Mouse (Mus musculus): ENCODE data around the gene Plekhg2. TPM values are rescaled to one million over a fixed set of nuclear protein-coding genes. Genes with fewer than 3 reads are reported as not detected.

Plekhg2 gene
- polyA plus RNA-seq, 3 experiments from 2014 or later = 48.5 to 102 (median 74.0) TPM

DNA sequence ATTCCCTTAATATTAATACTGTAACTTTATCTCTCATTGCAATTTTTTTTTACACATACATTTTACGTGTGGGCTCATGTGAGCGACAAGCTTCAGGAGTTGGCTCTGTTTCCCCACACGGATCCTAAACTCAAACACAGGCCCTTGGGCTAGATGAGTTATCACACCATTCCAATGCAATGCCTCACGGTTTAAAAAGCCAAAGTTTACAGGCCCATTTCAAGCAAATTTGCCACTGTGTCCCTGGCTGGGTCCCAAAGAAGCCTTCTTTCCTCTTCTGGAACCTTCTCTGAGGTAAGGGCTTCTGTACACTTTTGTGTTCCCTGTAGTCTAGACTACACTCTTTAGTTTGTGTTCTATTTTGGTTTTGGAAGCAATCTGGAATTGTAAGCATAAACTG, 37.9 kb downstream of the Plekhg2 start:
- ATAC-seq = no peak

DNA sequence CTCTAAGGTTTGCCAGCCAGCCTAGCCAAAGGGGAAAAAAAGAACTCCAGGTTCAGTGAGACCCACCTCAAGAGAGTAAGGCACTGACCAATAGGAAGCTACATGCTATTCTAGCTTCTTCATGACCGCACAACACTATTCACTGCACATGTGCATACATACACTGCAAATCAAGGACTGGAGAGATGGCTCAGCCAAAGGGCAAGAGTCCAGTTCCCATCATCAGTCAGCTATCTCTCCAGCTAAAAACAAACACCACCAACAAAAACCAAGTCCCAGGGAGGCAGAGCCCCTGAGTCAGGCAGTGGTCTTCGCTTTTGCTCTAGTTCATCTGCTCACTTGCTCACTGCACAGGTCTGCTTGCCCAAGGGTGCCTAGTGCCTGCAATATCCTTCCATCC, 44.1 kb downstream of the Plekhg2 start:
- no peak for ATAC-seq

DNA sequence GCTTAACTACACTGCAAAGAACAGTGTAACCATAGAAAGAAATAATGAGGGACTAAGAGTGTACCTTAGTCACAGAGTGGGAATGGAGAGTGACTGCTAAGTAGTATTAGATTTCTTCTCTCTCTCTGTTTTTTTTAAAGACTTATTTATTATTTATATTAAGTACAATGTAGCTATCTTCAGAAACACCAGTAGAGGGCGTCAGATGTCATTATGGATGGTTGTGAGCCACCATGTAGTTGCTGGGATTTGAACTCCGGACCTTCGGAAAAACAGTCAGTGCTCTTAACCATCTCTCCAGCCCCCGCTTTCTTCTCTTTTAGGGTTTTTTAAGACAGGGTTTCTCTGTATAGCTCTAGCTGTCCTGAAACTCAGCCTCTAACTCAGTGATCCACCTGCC, 45.9 kb downstream of the Plekhg2 start:
- no peak for ATAC-seq

DNA sequence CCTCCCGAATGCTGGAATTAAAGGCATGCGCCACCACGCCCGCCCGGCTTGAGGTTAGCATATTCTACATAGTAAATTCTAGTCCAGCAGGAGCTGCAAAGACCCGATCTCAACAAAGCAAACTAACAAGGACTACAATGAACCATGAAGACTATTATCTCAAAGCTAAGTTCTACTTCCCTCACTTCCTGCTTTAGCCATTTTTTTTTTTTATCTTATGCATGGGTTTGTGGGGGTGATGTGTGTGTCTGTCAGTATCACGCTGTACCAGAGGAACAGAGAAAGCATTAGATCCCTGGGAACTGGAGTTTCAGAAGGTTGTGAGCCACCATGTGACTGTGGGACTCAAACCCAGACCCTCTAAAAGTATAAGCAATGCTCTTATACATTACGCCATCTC, 47.1 kb downstream of the Plekhg2 start:
- no peak for ATAC-seq

DNA sequence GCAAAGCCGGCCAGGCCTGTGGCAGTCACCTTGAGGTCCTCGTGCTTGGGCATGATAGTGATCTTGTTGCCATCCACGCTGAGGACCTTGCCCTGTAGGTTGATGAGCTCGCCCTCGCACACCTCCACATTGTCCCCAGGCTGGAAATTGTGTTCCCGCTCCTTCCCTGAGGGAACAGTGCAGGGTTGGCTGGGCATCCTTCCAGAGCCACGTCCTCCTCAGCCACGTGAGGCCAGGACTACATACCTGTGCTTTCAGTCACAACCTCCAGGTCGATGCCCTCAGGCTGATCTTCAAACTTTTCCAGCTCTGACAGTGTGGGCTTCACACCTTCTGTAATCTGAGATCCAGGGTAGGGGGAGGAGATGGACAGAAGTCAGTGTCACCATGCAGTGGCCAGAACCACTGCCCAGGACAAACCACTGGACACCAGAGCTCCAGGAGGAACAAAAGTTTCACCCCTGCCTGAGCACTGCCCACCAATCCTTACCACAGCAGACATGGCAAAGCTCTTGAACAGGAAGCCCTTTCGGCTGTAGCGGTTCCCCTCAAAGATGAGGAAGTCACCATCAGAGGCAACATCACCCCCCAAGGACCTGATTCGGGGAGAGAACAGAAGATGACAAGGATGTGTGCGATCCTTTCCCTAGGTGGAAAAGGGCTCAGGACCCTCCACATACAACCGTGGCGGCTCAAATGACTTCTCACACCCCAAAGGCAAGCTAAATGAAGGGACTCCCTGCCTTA, 50.3 kb downstream of the Plekhg2 start:
- no peak for ATAC-seq

DNA sequence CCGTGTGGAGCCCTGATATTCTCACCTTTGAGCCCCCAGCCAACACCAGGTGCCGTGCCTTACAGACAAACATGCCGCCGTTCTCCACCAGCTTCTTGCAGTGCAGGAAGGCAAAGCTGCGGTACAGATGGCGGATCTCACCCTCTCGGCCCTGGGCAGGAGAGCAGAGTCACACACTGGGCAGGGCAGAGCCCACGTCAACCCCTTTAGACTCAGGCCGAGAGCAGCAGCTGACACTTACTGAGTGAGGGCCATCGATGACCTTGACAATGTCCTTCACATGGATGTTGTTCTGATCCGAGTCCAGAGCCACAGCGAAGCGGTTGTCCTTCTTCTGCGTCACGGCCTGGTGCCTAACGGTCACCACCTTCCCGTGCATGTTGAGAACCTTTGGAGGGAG, 53.7 kb downstream of the Plekhg2 start:
- no peak for ATAC-seq

DNA sequence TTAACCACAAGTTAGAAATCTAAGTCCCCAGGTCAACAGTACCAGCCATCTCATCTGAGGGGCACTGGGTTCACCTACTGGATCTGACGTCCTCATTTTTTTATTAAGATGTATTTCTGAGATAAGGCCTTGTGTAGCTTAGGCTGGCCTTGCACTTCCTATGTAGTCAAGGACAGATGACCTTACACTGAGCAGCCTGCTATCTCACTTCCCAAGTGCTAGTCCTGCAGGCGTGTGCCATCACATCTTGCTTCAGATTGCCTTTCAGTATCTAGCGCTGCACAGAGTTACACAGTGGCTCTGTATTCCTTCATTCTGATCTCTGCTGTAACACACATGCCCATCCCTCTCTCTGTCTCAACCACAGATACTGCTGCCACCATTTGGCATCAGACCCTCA, 54.4 kb downstream of the Plekhg2 start:
- no peak for ATAC-seq

DNA sequence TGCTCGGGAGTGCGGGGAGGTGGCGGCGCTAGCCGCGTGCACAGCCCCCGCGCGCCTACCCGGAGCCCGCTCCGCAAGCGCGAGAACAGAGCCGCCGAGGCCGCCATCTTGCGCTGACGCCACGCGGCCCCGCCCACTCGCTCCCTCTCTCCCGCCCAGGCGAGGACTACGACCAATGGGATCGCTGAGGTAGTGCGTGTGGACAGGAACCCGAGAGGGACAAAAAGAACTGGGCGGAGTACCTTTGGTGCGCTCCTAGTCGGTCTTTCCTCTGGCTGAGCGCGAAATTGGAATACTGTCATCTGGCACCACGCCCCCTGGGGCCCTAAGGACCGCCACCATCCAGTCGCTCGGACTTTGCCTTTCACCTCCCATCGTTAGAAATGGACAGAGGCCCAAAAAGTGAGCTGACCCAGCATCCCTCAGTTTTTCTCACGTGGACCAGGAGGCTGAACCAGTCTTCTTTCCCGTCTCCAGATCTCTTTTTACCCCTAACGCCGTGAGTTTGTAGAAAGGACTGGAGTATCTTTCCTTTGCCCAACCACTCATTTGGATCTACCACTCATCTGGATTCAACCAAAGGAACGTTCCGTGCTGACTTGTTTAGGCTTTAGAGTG, 60.4 kb downstream of the Plekhg2 start, which contains the start of gene Timm50:
Gene Timm50 (minus strand): TSS at position 147 of the 618 bp plus-strand sequence.
- peak; percentile 97 for ATAC-seq

DNA sequence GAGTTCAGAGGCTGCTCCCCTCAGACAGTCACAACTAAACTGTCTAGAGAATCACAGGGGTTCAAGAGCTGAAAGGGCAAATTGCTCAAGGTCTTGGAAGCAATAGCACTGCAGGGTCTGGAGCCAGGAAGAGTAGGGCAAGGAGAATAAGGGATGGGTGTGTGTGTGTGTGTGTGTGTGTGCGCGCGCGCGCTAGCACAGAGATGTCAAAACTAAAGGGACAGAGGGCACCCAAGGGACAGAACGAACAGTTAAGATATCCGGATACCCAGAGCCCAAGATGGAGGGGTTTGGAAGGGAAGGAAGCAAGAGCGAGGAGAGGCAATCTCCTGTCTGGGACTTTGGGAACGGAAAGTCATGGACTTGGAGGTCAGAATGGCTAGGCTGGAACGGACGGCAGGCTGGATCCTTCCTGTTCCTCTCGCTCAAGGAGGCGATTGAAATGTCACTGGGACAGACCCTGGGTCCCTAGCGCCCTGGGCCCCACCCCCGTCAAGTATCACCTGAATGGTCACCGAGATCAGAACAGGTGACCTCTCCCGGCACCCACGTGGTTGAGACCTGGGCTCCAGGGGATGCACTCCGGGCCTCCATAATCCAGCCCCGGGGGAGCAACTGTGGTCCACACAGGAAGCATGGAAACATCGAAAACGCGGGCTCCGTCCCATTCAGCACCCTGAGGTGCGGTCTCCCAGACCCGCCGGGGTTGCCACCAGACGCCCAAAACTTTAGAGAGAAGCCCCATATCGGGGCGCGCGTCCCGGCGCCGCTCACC, 61.1 kb downstream of the Plekhg2 start:
- ATAC-seq = peak; percentile 30

DNA sequence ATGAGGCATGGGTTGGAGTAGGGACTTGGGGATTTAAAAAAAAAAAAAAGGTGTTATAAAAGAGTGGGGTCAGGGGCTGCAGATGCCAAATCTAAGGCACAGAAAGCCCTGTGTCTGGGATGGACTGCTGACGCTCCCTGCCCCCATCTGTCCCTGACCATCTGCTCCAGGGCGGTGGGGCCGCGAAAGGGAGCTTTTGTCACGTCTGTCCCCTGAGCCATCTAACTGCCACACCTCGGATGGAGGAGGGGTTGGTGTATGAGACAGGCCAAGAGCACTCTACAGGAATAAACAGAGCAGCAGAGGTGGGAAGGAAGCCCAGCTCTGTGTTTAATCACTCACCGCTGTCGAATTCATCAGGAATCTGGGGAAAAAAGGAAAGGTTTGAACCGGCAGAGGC, 62.7 kb downstream of the Plekhg2 start:
- no peak for ATAC-seq

Other genes starting within 250 kb of the Plekhg2 start
- gene 9530053A07Rik, start 243.1 kb downstream of the Plekhg2 start, polyA plus RNA-seq (2017; shearing (Covaris generic)) = not detected
- gene Fbl, start 202.9 kb downstream of the Plekhg2 start, polyA plus RNA-seq (2017; shearing (Covaris generic)) = 10 to 100 TPM; 37.8 to 61.3 (median 61.2) TPM
- gene Dyrk1b, start 193.1 kb downstream of the Plekhg2 start, polyA plus RNA-seq (2017; shearing (Covaris generic)) = 1 to 10 TPM in 2 of 3 experiments, under 1 TPM in 1; 0.95 to 1.8 (median 1.3) TPM
- gene Eid2, start 104.7 kb downstream of the Plekhg2 start, polyA plus RNA-seq (2017; shearing (Covaris generic)) = under 1 TPM; 0.25 to 0.84 (median 0.81) TPM
- 1 to 10 TPM in 1 of 3 experiments, under 1 TPM in 2; 0.34 to 1.7 (median 0.44) TPM for gene Eid2b, start 94.9 kb downstream of the Plekhg2 start, polyA plus RNA-seq (2017; shearing (Covaris generic))
- gene Selenov, start 81.4 kb downstream of the Plekhg2 start, polyA plus RNA-seq (2017; shearing (Covaris generic)) = not detected
- gene Dll3, start 70.4 kb downstream of the Plekhg2 start, polyA plus RNA-seq (2017; shearing (Covaris generic)) = not detected
- 10 to 100 TPM; 27.6 to 39.1 (median 36.4) TPM for gene Timm50, start 60.5 kb downstream of the Plekhg2 start, polyA plus RNA-seq (2017; shearing (Covaris generic))
- gene Supt5, start 33.9 kb downstream of the Plekhg2 start, polyA plus RNA-seq (2017; shearing (Covaris generic)) = 100 to 1,000 TPM in 2 of 3 experiments, 10 to 100 TPM in 1; 95.7 to 122 (median 120) TPM
- 1,000 to 10,000 TPM in 2 of 3 experiments, 100 to 1,000 TPM in 1; 937 to 1,605 (median 1,546) TPM for gene Rps16, start 21.9 kb downstream of the Plekhg2 start, polyA plus RNA-seq (2017; shearing (Covaris generic))
- 100 to 1,000 TPM; 100 to 211 (median 148) TPM for gene Zfp36, start 7.7 kb upstream of the Plekhg2 start, polyA plus RNA-seq (2017; shearing (Covaris generic))
- 10 to 100 TPM; 26.2 to 33.0 (median 32.5) TPM for gene Med29, start 20.1 kb upstream of the Plekhg2 start, polyA plus RNA-seq (2017; shearing (Covaris generic))
- 10 to 100 TPM; 46.2 to 59.4 (median 51.8) TPM for gene Paf1, start 20.4 kb upstream of the Plekhg2 start, polyA plus RNA-seq (2017; shearing (Covaris generic))
- gene Gmfg, start 64.8 kb upstream of the Plekhg2 start, polyA plus RNA-seq (2017; shearing (Covaris generic)) = 100 to 1,000 TPM; 470 to 850 (median 500) TPM
- under 1 TPM in 1 of 3 experiments, not detected in 2; 0.17 TPM for gene Lrfn1, start 79.4 kb upstream of the Plekhg2 start, polyA plus RNA-seq (2017; shearing (Covaris generic))
- gene Ifnl2, start 137.9 kb upstream of the Plekhg2 start, polyA plus RNA-seq (2017; shearing (Covaris generic)) = not detected
- gene Ifnl3, start 150.2 kb upstream of the Plekhg2 start, polyA plus RNA-seq (2017; shearing (Covaris generic)) = not detected
- gene Sycn, start 168.3 kb upstream of the Plekhg2 start, polyA plus RNA-seq (2017; shearing (Covaris generic)) = not detected
- gene Nccrp1, start 174.7 kb upstream of the Plekhg2 start, polyA plus RNA-seq (2017; shearing (Covaris generic)) = 1 to 10 TPM in 1 of 3 experiments, not detected in 2; 1.4 TPM
- 1 to 10 TPM; 6.4 to 9.8 (median 8.2) TPM for gene Samd4b, start 225.5 kb upstream of the Plekhg2 start, polyA plus RNA-seq (2017; shearing (Covaris generic))
- 1 to 10 TPM; 2.1 to 3.7 (median 2.6) TPM for gene Pak4, start 225.6 kb upstream of the Plekhg2 start, polyA plus RNA-seq (2017; shearing (Covaris generic))